9 mouse cellular contexts compared by ENCODE assay signal in the genomic region with DNA sequence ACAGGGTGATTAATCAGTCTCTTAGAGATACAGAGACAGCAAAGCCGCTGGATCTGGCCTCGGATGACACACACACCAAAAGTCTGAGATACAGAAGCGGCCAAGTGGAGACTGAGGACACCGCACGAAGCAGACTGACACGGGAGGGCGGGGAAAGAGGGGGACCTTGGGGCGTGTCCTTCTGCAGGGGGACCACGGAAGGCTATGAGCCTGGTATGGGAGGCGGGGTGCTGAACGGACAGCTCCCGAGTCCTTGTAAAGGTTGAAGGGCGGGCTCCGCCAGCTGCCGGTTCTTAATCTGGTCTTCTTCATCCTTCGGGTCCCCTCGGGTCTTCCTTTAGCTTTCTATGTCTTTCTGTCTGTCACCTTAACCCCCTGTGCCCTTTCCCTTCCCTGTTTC. TPM values are rescaled to one million over a fixed set of nuclear protein-coding genes. Genes with fewer than 3 reads are reported as not detected.
DNase-seq lines count a peak whose midpoint lies in the region; ATAC-seq and TF ChIP-seq lines count a peak whose summit lies in the region.
"Had no signal": no experiment of that assay in that cellular context is flagged by ENCODE, and none has a peak within 500 bp of the region (broad histone marks: within the 10 kb centered on the region; RNA-seq: fewer than 3 reads in every experiment).

No protein-coding gene starts in this region.

- TF ChIP-seq CTCF in left cerebral cortex, adult 2 months (IDR thresholded peaks at IDR 0.05) = no peak

- H3K27me3 ChIP-seq in midbrain, embryonic 16.5 days (ENCODE audit: control insufficient read depth, insufficient read depth, low read depth, low read length) = no peaks in the 10 kb centered on the region

- intact Hi-C loops in left cerebral cortex, adult 2 months (cut with DNase I) = loop anchor here (2.0 kb wide), 1 partner anchor 64 kb away; the partner anchor contains the start of genes Grik5 and Zfp574
- intact Hi-C loops in left cerebral cortex, postnatal 10 days (cut with DNase I) = no loop called here

- H3K9ac ChIP-seq in midbrain, embryonic 16.5 days (ENCODE audit: low read depth, low read length) = peak overlapping the region; percentile 66
- H3K9ac ChIP-seq: liver, embryonic 15.5 days had no signal

- no peaks in the 10 kb centered on the region for H3K9me3 ChIP-seq in midbrain, embryonic 16.5 days (replicated peaks; ENCODE audit: control insufficient read depth, low read length, poor library complexity, severe bottlenecking)
- H3K9me3 ChIP-seq: liver, embryonic 15.5 days had no signal

- WGBS in midbrain, embryonic 16.5 days = 1% methylated on average over 17 of the region's 17 CpGs

- H3K4me1 ChIP-seq in midbrain, embryonic 16.5 days (ENCODE audit: control insufficient read depth, insufficient read depth, low read length) = peaks cover 61% of the 10 kb centered on the region

- 0 out of 2 replicates have a peak, but pooled peaks have one; percentile 6 for ATAC-seq in midbrain, embryonic 16.5 days

- peak overlapping the region; percentile 58 for H3K4me2 ChIP-seq in midbrain, embryonic 16.5 days (ENCODE audit: low read length)
- H3K4me2 ChIP-seq: liver, embryonic 15.5 days had no signal

- peak overlapping the region; percentile 97 for H3K27ac ChIP-seq in left cerebral cortex, adult 2 months
- H3K27ac ChIP-seq in midbrain, embryonic 16.5 days (ENCODE audit: low read length) = peak overlapping the region; percentile 98
- H3K27ac ChIP-seq: liver, embryonic 15.5 days had no signal

- DNase-seq in left cerebral cortex, adult 2 months (ENCODE audit: extremely low spot score in 1 of 2, low spot score in 2 of 2) = no peak
- no peak for DNase-seq in left cerebral cortex, adult 11 months (ENCODE audit: low spot score)
- DNase-seq in adrenal gland, adult 18-20 months (ENCODE audit: low spot score in 2 of 2) = peak; percentile 57 to 73
- peak; percentile 54 for DNase-seq in embryo, embryonic 11.5 days (ENCODE audit: low read depth, low spot score)
- DNase-seq in heart, postnatal 4 days = peak; percentile 82
- peak; percentile 45 to 76 for DNase-seq in left cerebral cortex, postnatal 10 days (ENCODE audit: extremely low spot score in 1 of 2, low spot score in 2 of 2)
- DNase-seq in thymus, postnatal 36 days = peak; percentile 67 to 72

- no peaks in the 10 kb centered on the region; the same call in 1 of the 2 replicates for H3K36me3 ChIP-seq in midbrain, embryonic 16.5 days (ENCODE audit: control insufficient read depth, insufficient read depth, low read length)
- H3K36me3 ChIP-seq: liver, embryonic 15.5 days had no signal

- H3K4me3 ChIP-seq in left cerebral cortex, adult 2 months = peak overlapping the region; percentile 43
- peak overlapping the region; percentile 30 for H3K4me3 ChIP-seq in midbrain, embryonic 16.5 days (ENCODE audit: low read depth, low read length)
- H3K4me3 ChIP-seq: liver, embryonic 15.5 days had no signal

RNA-seq across cellular contexts. Expression of gene Atp1a3, which starts 2.9 kb away (rescaled TPM):
- total RNA-seq in left cerebral cortex, adult 2 months (2021) = 1,000 to 10,000 TPM; 1,970 to 2,141 TPM
- 100 to 1,000 TPM in 1 of 2 experiments, 10 to 100 TPM in 1; 30.2 to 121 TPM for total RNA-seq in adrenal gland, adult 18-20 months (2021)
- under 1 TPM; 0.31 to 0.47 TPM for total RNA-seq in heart, postnatal 4 days (2021)
- 1,000 to 10,000 TPM; 2,078 to 2,206 TPM for total RNA-seq in left cerebral cortex, postnatal 10 days (2021)
- 447 and 557 TPM in 2 replicates for polyA plus RNA-seq in midbrain, embryonic 16.5 days (2015; fragmentation: Nextera tagmentation; extraction: Ambion mirVana)

RNA-seq across cellular contexts. Expression of gene Rabac1, which starts 36.1 kb away (rescaled TPM):
- 100 to 1,000 TPM; 287 TPM for total RNA-seq in left cerebral cortex, adult 2 months (2021)
- 100 to 1,000 TPM; 343 to 378 TPM for total RNA-seq in adrenal gland, adult 18-20 months (2021)
- 100 to 1,000 TPM; 212 to 234 TPM for total RNA-seq in heart, postnatal 4 days (2021)
- total RNA-seq in left cerebral cortex, postnatal 10 days (2021) = 100 to 1,000 TPM; 293 to 300 TPM
- 288 and 310 TPM in 2 replicates for polyA plus RNA-seq in midbrain, embryonic 16.5 days (2015; fragmentation: Nextera tagmentation; extraction: Ambion mirVana)

Comparison
In these comparisons a context has a peak if more than half of its experiments do, and no peak if none do; other contexts are left out.
1. DNase-seq: peak in adrenal gland, adult 18-20 months (2 of 2), embryo, embryonic 11.5 days (single experiment), heart, postnatal 4 days (single experiment), left cerebral cortex, postnatal 10 days (2 of 2) and thymus, postnatal 36 days (2 of 2); none in left cerebral cortex, adult 2 months (0 of 2) and left cerebral cortex, adult 11 months (single experiment).
2. RNA of gene Atp1a3, which starts 2.9 kb away (total RNA-seq): 2,078 to 2,206 TPM in left cerebral cortex, postnatal 10 days, 1,970 to 2,141 TPM in left cerebral cortex, adult 2 months and 30.2 to 121 TPM in adrenal gland, adult 18-20 months; 0.31 to 0.47 TPM in heart, postnatal 4 days; every median in the first group is over 10 times any median in the second.